ENCODE assay signal across 22 mouse cellular contexts in genomic region chr4:154936542-154937255, GRCm38 (mm10). TPM values are rescaled to one million over a fixed set of nuclear protein-coding genes. Genes with fewer than 3 reads are reported as not detected.
DNase-seq lines count a peak whose midpoint lies in the region; ATAC-seq lines count a peak whose summit lies in the region.
"Had no signal": no experiment of that assay in that cellular context is flagged by ENCODE, and none has a peak within 500 bp of the region (broad histone marks: within the 10 kb centered on the region; RNA-seq: fewer than 3 reads in every experiment).

No protein-coding gene starts in this region.

- no peak overlapping the region for H3K4me2 ChIP-seq in liver, embryonic 11.5 days
- H3K4me2 ChIP-seq: hindbrain, embryonic 14.5 days; liver, embryonic 13.5 days had no signal

- 61% methylated on average over 8 of the region's 8 CpGs for WGBS in liver, embryonic 11.5 days

- DNase-seq in lung, postnatal 25 days (ENCODE audit: low spot score), result peak; percentile 38
- DNase-seq in lung, postnatal 36 days, result no peak
- DNase-seq in CD4-positive helper T cell, adult 2 months (ENCODE audit: low read depth, low spot score), result peak; percentile 91
- DNase-seq in induced T-regulatory cell, adult 2 months (ENCODE audit: low read depth), result peak; percentile 88
- DNase-seq in thymus, postnatal 10 days (ENCODE audit: low spot score in 2 of 2), result peak; percentile 55 to 66
- DNase-seq in heart, postnatal 4 days, result no peak
- DNase-seq in liver, embryonic 11.5 days (ENCODE audit: low spot score), result no peak
- DNase-seq in right cerebral cortex, adult 2 months (ENCODE audit: low spot score in 2 of 2), result no peak
- DNase-seq: adrenal gland, postnatal 10 days; cerebellum, postnatal 25 days; forebrain, postnatal 0 days; heart, postnatal 10 days; kidney, adult 18-20 months; kidney, postnatal 36 days; liver, embryonic 13.5 days had no signal

- no peak overlapping the region for H3K27ac ChIP-seq in liver, embryonic 11.5 days (ENCODE audit: low read depth, low read length)
- H3K27ac ChIP-seq: embryonic facial prominence, embryonic 10.5 days; hindbrain, embryonic 14.5 days; limb, embryonic 10.5 days; liver, embryonic 13.5 days had no signal

- H3K9me3 ChIP-seq in liver, embryonic 11.5 days (ENCODE audit: control insufficient read depth, low read length), result no peaks in the 10 kb centered on the region
- H3K9me3 ChIP-seq: embryonic facial prominence, embryonic 10.5 days; G1E; limb, embryonic 10.5 days; liver, embryonic 13.5 days had no signal

- H3K36me3 ChIP-seq in liver, embryonic 11.5 days (ENCODE audit: control insufficient read depth, insufficient read depth, low read length), result no peaks in the 10 kb centered on the region
- H3K36me3 ChIP-seq: embryonic facial prominence, embryonic 10.5 days; G1E; limb, embryonic 10.5 days; liver, embryonic 13.5 days had no signal

- no peak for ATAC-seq in liver, embryonic 11.5 days (replicated peaks; ENCODE audit: low FRiP score)
- ATAC-seq: forebrain, postnatal 0 days had no signal

- H3K4me3 ChIP-seq in liver, embryonic 11.5 days (ENCODE audit: low read depth, low read length), result no peak overlapping the region
- H3K4me3 ChIP-seq: embryonic facial prominence, embryonic 10.5 days; erythroblast, embryonic 14.5 days; limb, embryonic 10.5 days; liver, embryonic 13.5 days had no signal

- no peaks in the 10 kb centered on the region; the same call in 1 of the 2 replicates for H3K27me3 ChIP-seq in liver, embryonic 11.5 days (replicated peaks; ENCODE audit: control insufficient read depth, insufficient read depth, low read length)

- no peak overlapping the region for H3K9ac ChIP-seq in liver, embryonic 11.5 days (ENCODE audit: low read depth, low read length)
- H3K9ac ChIP-seq: forebrain, postnatal 0 days; hindbrain, embryonic 14.5 days; liver, embryonic 13.5 days had no signal

- H3K4me1 ChIP-seq in liver, embryonic 11.5 days (replicated peaks; ENCODE audit: control insufficient read depth, insufficient read depth, low read length), result no peaks in the 10 kb centered on the region
- H3K4me1 ChIP-seq: limb, embryonic 10.5 days had no signal

RNA-seq across cellular contexts. Expression of gene Tnfrsf14, which starts 8.3 kb away (rescaled TPM):
- total RNA-seq in heart, postnatal 4 days (2021), result 1 to 10 TPM; 2.7 to 3.7 TPM
- polyA plus RNA-seq in liver, embryonic 11.5 days (2014; fragmentation: Nextera tagmentation; extraction: Ambion mirVana), result 23.1 and 24.4 TPM in 2 replicates
- total RNA-seq: forebrain, postnatal 0 days had no signal
- polyA plus RNA-seq: forebrain, postnatal 0 days had no signal

RNA-seq across cellular contexts. Expression of gene Hes5, which starts 24.0 kb away (rescaled TPM):
- not detected for total RNA-seq in heart, postnatal 4 days (2021)
- polyA plus RNA-seq in liver, embryonic 11.5 days (2014; fragmentation: Nextera tagmentation; extraction: Ambion mirVana), result 0.63 TPM in 1 of 2 replicates, not detected in the other
- total RNA-seq: G1E; gastrocnemius, adult 8-10 months; heart, adult 8-10 months; heart, postnatal 10 days had no signal
- polyA plus RNA-seq: erythroblast, embryonic 14.5 days; G1E had no signal

RNA-seq across cellular contexts. Expression of gene Pank4, which starts 27.2 kb away (rescaled TPM):
- total RNA-seq in heart, postnatal 4 days (2021), result 10 to 100 TPM; 34.9 to 37.5 TPM
- polyA plus RNA-seq in liver, embryonic 11.5 days (2014; fragmentation: Nextera tagmentation; extraction: Ambion mirVana), result 44.2 and 47.2 TPM in 2 replicates

RNA-seq across cellular contexts. Expression of gene Fam213b, which starts 37.8 kb away (rescaled TPM):
- total RNA-seq in heart, postnatal 4 days (2021), result 10 to 100 TPM; 37.8 to 39.7 TPM
- polyA plus RNA-seq in liver, embryonic 11.5 days (2014; fragmentation: Nextera tagmentation; extraction: Ambion mirVana), result 17.4 and 20.1 TPM in 2 replicates
- total RNA-seq: G1E had no signal
- polyA plus RNA-seq: G1E had no signal

Comparison
In these comparisons a context has a peak if more than half of its experiments do, and no peak if none do; other contexts are left out.
1. DNase-seq: peak in lung, postnatal 25 days (single experiment), CD4-positive helper T cell, adult 2 months (single experiment), induced T-regulatory cell, adult 2 months (single experiment) and thymus, postnatal 10 days (2 of 2); none in lung, postnatal 36 days (single experiment), heart, postnatal 4 days (single experiment), liver, embryonic 11.5 days (single experiment) and right cerebral cortex, adult 2 months (0 of 2).